Mouse (Mus musculus): ENCODE results near the gene Carmil2.

The Carmil2 gene

DNA sequence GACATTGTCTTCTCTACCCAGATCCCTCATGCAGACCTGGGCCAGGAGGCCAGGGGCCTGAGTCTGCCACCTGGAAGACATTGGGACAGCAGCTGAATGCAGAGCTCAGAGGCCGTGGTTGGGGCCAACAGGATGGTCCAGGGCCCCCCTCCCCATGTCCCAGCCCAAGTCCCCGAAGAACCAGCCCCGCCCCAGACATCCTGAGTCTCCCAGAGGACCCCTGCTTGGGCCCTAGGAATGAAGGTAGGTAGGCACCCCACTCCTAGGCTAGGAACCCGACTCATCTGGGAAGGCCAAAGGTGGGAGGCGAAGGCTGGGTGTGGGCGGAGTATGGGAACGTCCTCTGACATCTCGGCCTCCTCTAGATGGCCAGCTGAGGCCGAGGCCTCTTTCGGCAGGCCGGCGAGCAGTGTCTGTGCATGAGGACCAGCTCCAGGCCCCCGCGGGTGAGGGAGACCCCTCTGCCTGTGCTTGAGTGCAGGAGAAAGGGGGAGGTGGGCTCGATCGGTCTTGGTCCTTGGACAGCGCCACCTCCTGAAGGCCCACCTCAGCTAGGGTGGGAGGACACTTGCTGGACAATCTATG, 11.2 kb downstream of the Carmil2 start:
- DNase-seq = no peak

DNA sequence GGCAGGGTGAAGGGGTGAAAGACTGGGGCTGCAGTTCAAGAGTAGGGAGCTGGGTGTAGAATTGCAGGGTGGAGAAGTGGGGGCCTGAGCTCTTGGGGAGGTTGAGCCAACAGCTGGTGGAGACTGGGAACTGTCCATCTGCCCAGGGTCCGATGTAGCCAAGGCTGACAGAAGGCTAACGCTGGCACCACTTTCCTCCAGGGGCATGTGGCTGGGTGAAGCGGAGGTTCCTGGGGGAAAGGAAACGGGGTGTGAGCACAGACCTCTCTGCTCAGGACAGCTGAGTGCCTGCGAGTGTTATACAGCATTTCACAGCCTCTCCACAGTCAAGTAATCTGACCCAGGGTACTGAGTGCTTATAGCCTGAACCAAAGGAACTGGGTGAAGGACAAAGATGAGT, 12.7 kb downstream of the Carmil2 start:
- DNase-seq = peak in 1 of 2 experiments; percentile 22

- DNase-seq = no peak
Observed at GRCm38 (mm10) chr8:105699488-105700215, 13.6 kb downstream of the Carmil2 start.

- peak in 1 of 2 experiments; percentile 66 for DNase-seq
Observed at GRCm38 (mm10) chr8:105700566-105700965, 14.5 kb downstream of the Carmil2 start.

DNA sequence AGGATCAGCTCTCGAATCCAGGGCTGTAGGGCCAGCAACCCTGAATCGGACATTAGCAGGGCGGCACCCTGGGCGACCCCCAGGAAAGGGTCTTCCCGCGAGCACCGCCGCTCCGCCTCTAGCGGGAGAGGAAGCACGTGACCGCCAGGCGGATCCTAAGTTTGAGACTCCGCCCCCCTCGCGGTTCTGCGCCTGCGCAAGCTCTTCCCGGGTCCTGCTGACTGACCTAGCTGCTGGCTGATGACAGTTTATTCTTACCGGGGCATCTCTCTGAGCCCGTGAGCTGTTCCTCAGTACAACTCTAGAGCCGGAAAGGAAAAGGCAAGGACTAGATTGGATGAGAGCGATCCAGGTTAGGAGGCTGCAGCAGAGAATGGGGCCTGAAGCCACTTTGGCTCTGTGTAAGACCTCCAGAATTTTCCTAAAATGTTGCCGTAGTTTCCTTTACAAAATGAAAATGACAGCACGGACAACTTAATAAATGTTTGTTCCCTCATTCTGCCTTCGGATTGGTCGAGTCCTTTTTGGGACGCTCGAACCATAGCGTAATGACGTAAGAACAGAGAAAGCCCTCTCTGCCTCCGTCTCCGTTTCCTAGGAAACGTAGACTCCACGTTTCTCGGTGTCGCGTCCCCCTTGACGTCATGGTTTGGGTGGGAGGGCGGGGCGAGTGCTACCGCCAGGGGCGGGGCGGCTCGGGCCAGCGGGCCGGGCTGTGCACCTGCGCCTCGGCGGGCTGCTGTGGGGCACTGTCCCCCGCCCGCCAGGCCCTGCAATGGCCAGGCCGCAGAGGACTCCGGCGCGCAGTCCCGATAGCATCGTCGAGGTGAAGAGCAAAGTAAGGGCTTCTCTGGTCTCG, 15.1 kb downstream of the Carmil2 start, which contains the start of the genes Acd and Pard6a:
Gene Acd (minus strand): TSS at position 137 of the 859 bp plus-strand sequence.
Gene Pard6a (plus strand): TSS at position 183 of the 859 bp plus-strand sequence.
- DNase-seq = peak; percentile 95 to 97

DNA sequence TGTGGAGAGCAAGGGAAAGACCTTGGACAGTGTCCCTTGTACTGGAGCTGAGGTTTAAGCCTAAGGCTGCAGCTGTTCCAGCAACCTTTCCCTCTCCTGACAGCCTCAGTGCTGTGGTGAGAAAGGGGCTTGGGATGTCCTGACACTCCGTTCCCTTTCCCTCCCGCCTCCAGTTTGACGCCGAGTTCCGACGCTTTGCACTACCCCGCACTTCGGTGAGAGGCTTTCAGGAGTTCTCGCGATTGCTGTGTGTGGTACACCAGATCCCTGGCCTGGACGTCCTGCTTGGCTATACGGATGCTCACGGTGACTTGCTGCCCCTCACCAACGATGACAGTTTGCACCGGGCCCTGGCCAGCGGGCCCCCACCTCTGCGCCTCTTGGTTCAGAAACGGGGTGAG, 15.9 kb downstream of the Carmil2 start:
- DNase-seq = peak; percentile 37 to 57

- peak; percentile 50 to 57 for DNase-seq
Observed at GRCm38 (mm10) chr8:105702731-105703415, 16.8 kb downstream of the Carmil2 start.

DNA sequence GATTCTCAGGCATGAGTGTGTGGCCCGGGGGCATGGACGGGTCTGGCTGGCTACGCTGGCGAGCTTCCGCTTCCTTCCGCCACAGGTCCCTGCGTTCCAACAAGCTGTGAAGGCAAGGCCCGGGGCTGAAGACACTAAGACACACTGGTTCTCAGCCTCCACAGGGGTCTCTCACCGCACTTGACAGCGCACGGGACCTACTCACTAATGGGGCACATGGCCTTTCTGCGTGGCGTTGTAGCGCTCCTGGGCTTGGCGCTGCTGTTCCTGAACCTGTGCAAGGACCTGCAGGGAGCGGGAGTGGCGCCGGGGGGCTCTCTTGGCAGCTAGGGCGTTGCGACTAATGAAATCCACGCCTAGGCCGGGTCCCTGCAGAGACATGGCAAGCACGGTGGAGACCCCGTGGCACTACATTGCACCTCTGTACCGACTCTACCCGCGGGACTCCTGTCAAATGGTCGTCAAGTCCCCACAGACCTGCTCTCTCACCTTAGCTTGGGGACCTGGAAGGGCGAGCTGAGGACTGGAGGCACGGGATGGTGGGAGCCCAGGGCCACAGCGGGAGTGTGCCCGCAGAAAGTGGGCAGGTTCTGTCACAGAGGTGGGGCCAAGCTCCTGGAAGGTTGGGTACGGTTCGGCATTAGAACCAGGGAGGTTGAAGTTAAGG, 18.2 kb downstream of the Carmil2 start:
- peak; percentile 40 to 64 for DNase-seq

GRCm38 (mm10) chr8:105704955-105705354, 18.9 kb downstream of the Carmil2 start:
- DNase-seq = peak; percentile 85 to 89

DNA sequence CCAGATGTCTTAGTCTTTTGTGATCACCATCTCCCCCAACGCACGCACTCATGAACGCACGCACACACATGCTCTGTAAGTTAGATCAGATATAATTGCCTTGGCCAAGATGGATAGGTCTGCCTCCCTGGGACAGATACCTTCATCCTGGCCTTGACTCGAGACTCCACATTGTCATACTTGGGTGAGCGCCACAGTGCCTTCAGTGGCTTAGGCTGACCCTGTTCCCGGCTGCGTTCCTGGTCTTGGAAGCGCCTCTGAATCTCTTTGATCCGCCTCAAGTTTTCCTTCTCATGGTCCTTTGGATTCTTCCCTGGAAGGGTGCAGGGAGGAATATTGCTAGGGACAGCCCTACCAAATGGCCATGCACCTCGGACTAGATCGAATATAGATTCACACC, 20.4 kb downstream of the Carmil2 start:
- DNase-seq = peak; percentile 37 to 38

- DNase-seq = peak; percentile 82 to 91
Observed at GRCm38 (mm10) chr8:105707498-105708403, 21.7 kb downstream of the Carmil2 start, which contains the start of the genes 4933405L10Rik and Enkd1. TSS of gene 4933405L10Rik (plus strand) at chr8:105707655. TSS of gene Enkd1 (minus strand) at chr8:105708210.

DNA sequence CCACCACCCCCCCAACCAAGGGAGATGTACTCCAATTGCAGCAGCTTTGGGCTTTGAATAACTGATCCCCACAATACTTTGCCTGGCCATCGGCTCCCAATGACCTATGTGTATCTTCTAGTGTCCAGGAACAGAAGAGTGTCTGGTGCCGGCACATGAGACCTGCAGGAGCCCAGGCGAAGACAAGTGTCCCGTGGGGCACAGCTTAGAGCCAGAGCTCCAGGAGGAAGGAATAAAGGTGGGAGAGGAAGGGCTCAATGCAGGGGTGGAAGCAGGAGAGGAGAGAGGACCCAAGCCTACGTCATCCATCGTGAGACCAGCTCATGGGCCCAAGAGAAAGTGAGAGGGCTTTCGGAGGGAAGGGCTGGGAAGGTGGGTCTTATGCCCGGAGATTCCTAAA, 22.6 kb downstream of the Carmil2 start:
- peak in 1 of 2 experiments; percentile 29 for DNase-seq

GRCm38 (mm10) chr8:105709317-105709716, 23.2 kb downstream of the Carmil2 start:
- DNase-seq = peak in 1 of 2 experiments; percentile 17

DNA sequence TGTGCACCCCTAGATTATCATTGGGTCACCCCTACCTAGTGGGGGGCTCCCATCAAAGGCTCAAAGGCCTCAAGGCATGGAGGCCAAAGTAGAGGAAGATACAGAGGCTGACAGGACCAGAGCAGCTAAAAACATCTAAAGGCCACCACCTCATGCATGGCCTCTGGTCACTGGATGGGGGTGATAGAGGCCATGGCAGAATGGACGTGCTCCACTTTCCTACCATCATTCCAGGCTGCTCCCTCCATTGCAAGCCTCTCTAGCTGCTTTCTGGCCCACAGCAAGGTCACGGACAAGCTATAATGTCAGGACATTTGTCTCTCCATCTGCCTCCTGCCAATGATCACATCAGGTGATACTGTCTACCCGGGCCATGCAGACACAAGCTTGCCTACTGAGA, 26.2 kb downstream of the Carmil2 start:
- no peak for DNase-seq

DNA sequence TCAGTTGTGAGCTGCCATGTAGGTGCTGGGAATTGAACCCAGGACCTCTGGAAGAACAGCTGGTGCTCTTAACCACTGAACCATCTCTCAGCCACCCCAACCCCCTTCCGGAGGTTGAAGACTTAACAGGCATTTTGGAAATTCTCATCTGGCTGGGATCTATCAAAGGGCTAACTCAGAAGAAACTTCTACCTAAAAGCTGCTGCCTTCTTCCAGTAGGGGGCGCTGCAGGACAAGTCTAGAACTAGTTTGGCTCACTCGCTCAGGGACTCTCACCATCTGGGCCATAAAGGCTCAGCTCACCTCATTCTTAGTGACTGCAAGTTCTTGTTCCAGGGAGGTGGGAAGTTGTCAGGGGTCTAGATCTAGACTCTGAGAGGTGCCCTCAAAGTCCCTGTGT, 28.1 kb downstream of the Carmil2 start:
- peak; percentile 87 to 91 for DNase-seq

- no peak for DNase-seq
Observed at GRCm38 (mm10) chr8:105715042-105715441, 29.0 kb downstream of the Carmil2 start.

DNA sequence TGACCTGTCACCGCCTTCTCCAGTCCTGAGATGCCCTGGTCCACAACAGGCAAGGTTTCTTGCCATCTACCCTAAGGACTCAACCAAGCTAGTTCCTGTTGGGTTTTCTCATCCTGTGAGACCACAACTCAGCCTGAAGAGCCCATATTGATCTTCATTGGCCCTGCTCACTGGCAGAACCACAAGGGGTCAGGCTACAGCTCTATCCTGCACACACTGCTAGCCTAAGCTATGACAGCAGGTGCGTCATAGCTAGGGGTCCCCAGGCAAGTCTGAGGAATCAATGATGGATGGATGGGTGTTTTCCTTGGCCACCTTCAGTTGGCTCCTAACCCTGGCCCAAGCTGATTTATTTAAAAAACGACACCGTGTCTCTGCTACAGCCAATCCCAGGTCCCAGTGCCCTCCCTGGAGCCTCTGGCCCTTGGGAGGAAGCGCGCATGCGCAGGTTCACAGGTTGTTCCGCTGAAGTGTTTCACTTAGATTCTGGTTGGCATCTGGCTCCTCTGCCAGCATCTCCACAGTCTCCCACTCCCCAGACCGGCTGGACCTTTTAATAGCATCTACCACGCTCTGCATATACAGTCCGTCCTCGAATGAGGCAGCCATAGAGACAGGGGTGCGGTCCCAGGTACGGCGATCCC, 30.4 kb downstream of the Carmil2 start:
- DNase-seq = no peak

DNA sequence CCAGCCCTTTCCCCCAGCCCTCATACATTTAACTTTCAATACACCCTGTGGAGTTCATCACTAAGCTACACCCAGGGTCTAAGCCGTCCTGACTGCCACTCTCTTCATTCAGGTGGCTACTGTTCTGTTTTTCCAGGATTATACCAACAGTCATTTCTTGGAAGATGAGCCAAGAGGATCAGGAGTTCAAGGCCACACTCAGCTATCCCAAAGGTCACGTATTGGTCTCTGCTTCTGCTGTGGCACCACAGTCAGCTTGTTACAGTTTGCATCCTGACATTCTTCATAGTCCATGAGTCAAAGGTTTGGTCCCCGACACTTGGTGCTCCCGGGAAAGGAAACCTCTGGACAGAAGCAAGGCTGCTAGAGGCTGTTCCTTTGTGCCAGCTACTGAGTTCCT, 33.6 kb downstream of the Carmil2 start:
- DNase-seq = no peak

GRCm38 (mm10) chr8:105722861-105723260, 36.8 kb downstream of the Carmil2 start:
- no peak for DNase-seq

DNA sequence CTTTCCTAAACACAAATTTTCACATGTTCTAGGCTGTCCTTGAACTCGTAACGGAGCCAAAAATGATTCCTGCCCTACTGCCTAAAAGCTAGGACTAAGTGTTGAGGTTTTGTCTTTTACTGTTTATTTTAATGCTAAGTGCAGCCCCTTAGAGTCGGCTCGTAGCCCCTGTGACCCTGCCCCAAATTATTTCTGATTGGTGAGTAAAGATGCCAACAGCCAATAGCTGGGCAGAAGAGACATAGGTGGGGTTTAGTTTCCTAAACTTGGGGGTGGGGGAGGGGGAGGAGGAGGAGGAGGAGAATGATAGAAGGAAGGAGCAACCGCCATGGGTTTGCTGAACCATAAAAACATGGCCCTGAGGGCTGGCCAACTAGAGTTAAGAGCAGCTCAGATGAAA, 39.7 kb downstream of the Carmil2 start:
- no peak for DNase-seq
